Mouse (Mus musculus) embryonic fibroblast, embryonic 13.5 days (primary cell): ENCODE measurements around the gene Aanat.

Source experiments
- CTCF ChIP-seq: IDR thresholded peaks from 2 replicates; pipeline ENCODE4 v1.5.1; 2011; ENCODE audit warnings: mild to moderate bottlenecking, control low read depth, low read length, moderate library complexity, borderline replicate concordance; ENCODE audit not compliant: insufficient read depth
- POLR2A ChIP-seq: IDR thresholded peaks from 2 replicates; pipeline ENCODE4 v1.6.1; 2011; ENCODE audit warnings: low read depth, mild to moderate bottlenecking, control low read depth, low read length, moderate library complexity

GRCm38 (mm10) chr11:116645446-116646110 is 59.3 kb downstream of the Aanat start:
- TF ChIP-seq CTCF (no peak), POLR2A (no peak)
